Mouse (Mus musculus): ENCODE measurements around the gene Emg1. TPM values are rescaled to one million over a fixed set of nuclear protein-coding genes. Genes with fewer than 3 reads are reported as not detected.

Gene Emg1
- polyA plus RNA-seq (2015; fragmentation: Illumina TruSeq; extraction: RNeasy Lipid Tissue Mini Kit (QIAGEN cat#74804); ENCODE audit: insufficient read depth, low replicate concordance) = 160 TPM

DNA sequence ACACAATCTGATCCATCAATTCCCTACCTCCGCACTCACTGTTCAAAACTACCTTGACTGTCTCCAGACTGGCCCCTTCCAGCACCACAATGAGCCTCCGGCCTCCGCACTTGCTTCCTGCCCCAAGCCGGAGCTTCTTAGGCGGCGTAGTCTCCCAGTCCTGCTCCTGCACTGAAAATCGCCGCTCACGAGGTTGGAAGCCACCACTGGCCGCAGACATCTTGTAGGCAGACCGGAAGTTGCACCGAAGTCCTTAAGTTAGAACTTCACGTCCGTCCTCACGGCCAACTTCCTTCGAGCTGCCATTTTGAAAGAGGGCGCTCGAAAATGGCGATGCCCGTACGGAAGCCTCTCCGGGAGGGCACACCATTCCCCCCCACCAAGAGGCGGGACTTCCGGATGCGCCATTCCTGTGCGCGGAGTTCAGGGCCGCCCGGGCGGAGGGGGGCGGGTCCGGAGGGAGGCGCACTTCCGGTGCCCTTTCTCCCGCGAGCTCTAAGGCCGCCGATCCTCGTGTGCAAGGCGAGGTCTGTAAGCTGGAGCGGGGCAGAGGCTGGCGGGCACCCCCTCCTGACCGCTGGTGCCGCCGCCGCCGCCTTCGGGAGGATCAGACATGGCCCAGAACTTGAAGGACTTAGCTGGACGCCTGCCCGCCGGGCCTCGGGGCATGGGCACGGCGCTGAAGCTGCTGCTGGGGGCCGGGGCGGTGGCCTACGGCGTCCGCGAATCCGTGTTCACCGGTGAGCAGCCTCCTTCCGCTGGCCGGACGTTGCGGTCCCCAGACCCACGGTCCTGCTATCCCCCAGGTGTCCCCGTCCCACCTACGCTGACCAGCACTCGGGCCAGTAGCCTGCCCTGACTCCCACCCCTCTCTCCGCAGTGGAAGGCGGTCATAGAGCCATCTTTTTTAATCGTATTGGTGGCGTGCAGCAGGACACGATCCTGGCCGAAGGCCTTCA lies at the start of gene Emg1, which contains the start of gene Phb2:
TSS of gene Emg1 (minus strand) at position 355 of the 959 bp plus-strand sequence.
TSS of gene Phb2 (plus strand) at position 513 of the 959 bp plus-strand sequence.

GRCm38 (mm10) chr6:124755831-124756595 lies 44.0 kb upstream of the Emg1 start, which contains the start of the genes Gm45234 and Atn1:
Gm45234 (minus strand) TSS chr6:124756021.
Atn1 (minus strand) TSS chr6:124756524.

DNA sequence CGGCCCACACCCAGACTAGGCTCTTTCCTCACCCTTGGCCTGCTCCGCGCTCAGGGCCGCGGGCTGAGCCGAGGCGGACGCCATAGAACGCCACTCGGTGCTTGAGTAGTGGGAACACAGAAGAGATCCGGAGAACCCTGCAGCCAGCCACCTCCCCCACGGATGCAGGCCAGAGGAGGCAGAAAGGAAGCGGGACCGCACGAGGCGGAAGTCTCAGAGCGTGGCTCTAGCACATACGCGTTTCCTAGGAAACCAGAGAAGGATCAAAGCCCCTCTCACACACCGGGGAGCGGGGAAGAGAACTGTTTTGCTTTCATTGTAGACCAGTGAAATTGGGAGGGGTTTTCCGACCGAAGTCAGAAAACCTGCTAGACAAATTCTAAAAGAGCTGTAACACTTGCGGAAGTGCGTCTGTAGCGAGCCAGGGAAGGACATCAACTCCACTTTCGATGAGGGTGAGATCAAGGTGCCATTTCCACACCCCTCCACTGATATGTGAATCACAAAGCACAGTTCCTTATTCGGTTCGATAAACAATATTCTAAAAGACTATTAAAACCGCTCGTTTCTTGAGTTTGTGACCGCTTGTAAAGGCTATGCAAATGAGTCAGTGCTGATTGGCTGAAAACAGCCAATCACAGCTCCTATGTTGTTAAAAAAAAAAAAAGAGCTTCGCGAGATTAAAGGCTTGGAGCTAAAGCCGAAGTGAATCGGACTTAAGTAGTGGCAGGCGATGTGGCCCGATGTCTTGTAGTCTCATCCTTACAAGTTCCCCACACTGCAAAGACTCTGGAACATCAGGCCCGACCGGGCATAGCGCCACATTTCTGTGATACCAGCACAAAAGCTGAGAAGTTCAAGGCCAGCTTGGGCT lies 29.1 kb upstream of the Emg1 start, which contains the start of gene Grcc10:
TSS of gene Grcc10 (minus strand) at position 487 of the 874 bp plus-strand sequence.

DNA sequence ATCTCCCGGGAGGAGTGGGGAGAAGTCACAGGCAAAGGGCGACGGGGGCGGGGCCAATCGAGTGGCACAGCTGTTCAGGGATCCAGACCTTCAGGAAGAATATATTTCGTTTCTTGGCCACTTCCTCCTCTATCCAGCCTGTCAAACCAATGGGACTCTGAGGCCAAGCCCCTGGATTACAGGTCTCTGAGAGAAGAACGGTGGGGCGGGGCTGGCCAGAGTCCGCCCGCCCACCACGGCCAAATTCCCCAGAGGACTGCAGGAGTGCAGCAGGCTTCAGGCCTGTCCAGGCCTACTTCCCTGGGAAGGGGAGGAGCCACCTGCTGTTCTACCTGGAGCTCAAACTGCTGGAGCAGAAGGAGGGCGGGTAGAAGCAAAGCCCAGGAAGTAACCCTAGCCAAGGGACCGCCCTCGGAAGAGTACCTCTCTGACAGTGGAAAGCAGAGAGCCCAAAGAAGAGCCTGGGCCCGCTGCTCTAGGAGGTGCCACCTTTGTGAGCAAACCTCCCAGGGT lies 26.6 kb upstream of the Emg1 start, which contains the start of gene Ptpn6:
TSS of gene Ptpn6 (minus strand) at position 204 of the 513 bp plus-strand sequence.

GRCm38 (mm10) chr6:124662477-124663423 lies 49.2 kb downstream of the Emg1 start, which contains the start of gene Lpcat3:
Lpcat3 (plus strand) TSS chr6:124663027.

Other genes starting within 250 kb of the Emg1 start
- gene Clstn3, start 247.4 kb downstream of the Emg1 start, polyA plus RNA-seq (2015; fragmentation: Illumina TruSeq; extraction: RNeasy Lipid Tissue Mini Kit (QIAGEN cat#74804); ENCODE audit: insufficient read depth, low replicate concordance) = 0.12 TPM
- gene C1rl, start 219.1 kb downstream of the Emg1 start, polyA plus RNA-seq (2015; fragmentation: Illumina TruSeq; extraction: RNeasy Lipid Tissue Mini Kit (QIAGEN cat#74804); ENCODE audit: insufficient read depth, low replicate concordance) = 2.4 TPM
- gene C1ra, start 199.8 kb downstream of the Emg1 start, polyA plus RNA-seq (2015; fragmentation: Illumina TruSeq; extraction: RNeasy Lipid Tissue Mini Kit (QIAGEN cat#74804); ENCODE audit: insufficient read depth, low replicate concordance) = 44.5 TPM
- 166 TPM for gene C1s1, start 169.8 kb downstream of the Emg1 start, polyA plus RNA-seq (2015; fragmentation: Illumina TruSeq; extraction: RNeasy Lipid Tissue Mini Kit (QIAGEN cat#74804); ENCODE audit: insufficient read depth, low replicate concordance)
- gene C1rb, start 141.9 kb downstream of the Emg1 start, polyA plus RNA-seq (2015; fragmentation: Illumina TruSeq; extraction: RNeasy Lipid Tissue Mini Kit (QIAGEN cat#74804); ENCODE audit: insufficient read depth, low replicate concordance) = not detected
- gene C1s2, start 76.1 kb downstream of the Emg1 start, polyA plus RNA-seq (2015; fragmentation: Illumina TruSeq; extraction: RNeasy Lipid Tissue Mini Kit (QIAGEN cat#74804); ENCODE audit: insufficient read depth, low replicate concordance) = 0.46 TPM
- 37.3 TPM for gene Lpcat3, start 49.2 kb downstream of the Emg1 start, polyA plus RNA-seq (2015; fragmentation: Illumina TruSeq; extraction: RNeasy Lipid Tissue Mini Kit (QIAGEN cat#74804); ENCODE audit: insufficient read depth, low replicate concordance)
- gene Phb2, start 158 bp upstream of the Emg1 start, polyA plus RNA-seq (2015; fragmentation: Illumina TruSeq; extraction: RNeasy Lipid Tissue Mini Kit (QIAGEN cat#74804); ENCODE audit: insufficient read depth, low replicate concordance) = 110 TPM
- 354 TPM for gene Ptpn6, start 26.5 kb upstream of the Emg1 start, polyA plus RNA-seq (2015; fragmentation: Illumina TruSeq; extraction: RNeasy Lipid Tissue Mini Kit (QIAGEN cat#74804); ENCODE audit: insufficient read depth, low replicate concordance)
- 88.0 TPM for gene Grcc10, start 29.2 kb upstream of the Emg1 start, polyA plus RNA-seq (2015; fragmentation: Illumina TruSeq; extraction: RNeasy Lipid Tissue Mini Kit (QIAGEN cat#74804); ENCODE audit: insufficient read depth, low replicate concordance)
- gene Gm45234, start 43.8 kb upstream of the Emg1 start, polyA plus RNA-seq (2015; fragmentation: Illumina TruSeq; extraction: RNeasy Lipid Tissue Mini Kit (QIAGEN cat#74804); ENCODE audit: insufficient read depth, low replicate concordance) = 0.08 TPM
- gene Atn1, start 44.3 kb upstream of the Emg1 start, polyA plus RNA-seq (2015; fragmentation: Illumina TruSeq; extraction: RNeasy Lipid Tissue Mini Kit (QIAGEN cat#74804); ENCODE audit: insufficient read depth, low replicate concordance) = 7.8 TPM
- gene Eno2, start 57.5 kb upstream of the Emg1 start, polyA plus RNA-seq (2015; fragmentation: Illumina TruSeq; extraction: RNeasy Lipid Tissue Mini Kit (QIAGEN cat#74804); ENCODE audit: insufficient read depth, low replicate concordance) = 3.5 TPM
- 3.5 TPM for gene Lrrc23, start 67.5 kb upstream of the Emg1 start, polyA plus RNA-seq (2015; fragmentation: Illumina TruSeq; extraction: RNeasy Lipid Tissue Mini Kit (QIAGEN cat#74804); ENCODE audit: insufficient read depth, low replicate concordance)
- gene Spsb2, start 96.5 kb upstream of the Emg1 start, polyA plus RNA-seq (2015; fragmentation: Illumina TruSeq; extraction: RNeasy Lipid Tissue Mini Kit (QIAGEN cat#74804); ENCODE audit: insufficient read depth, low replicate concordance) = 3.2 TPM
- 63.1 TPM for gene Tpi1, start 102.1 kb upstream of the Emg1 start, polyA plus RNA-seq (2015; fragmentation: Illumina TruSeq; extraction: RNeasy Lipid Tissue Mini Kit (QIAGEN cat#74804); ENCODE audit: insufficient read depth, low replicate concordance)
- gene Usp5, start 117.3 kb upstream of the Emg1 start, polyA plus RNA-seq (2015; fragmentation: Illumina TruSeq; extraction: RNeasy Lipid Tissue Mini Kit (QIAGEN cat#74804); ENCODE audit: insufficient read depth, low replicate concordance) = 69.3 TPM
- gene Cdca3, start 117.4 kb upstream of the Emg1 start, polyA plus RNA-seq (2015; fragmentation: Illumina TruSeq; extraction: RNeasy Lipid Tissue Mini Kit (QIAGEN cat#74804); ENCODE audit: insufficient read depth, low replicate concordance) = 25.4 TPM
- not detected for gene Gnb3, start 128.1 kb upstream of the Emg1 start, polyA plus RNA-seq (2015; fragmentation: Illumina TruSeq; extraction: RNeasy Lipid Tissue Mini Kit (QIAGEN cat#74804); ENCODE audit: insufficient read depth, low replicate concordance)
- gene P3h3, start 145.6 kb upstream of the Emg1 start, polyA plus RNA-seq (2015; fragmentation: Illumina TruSeq; extraction: RNeasy Lipid Tissue Mini Kit (QIAGEN cat#74804); ENCODE audit: insufficient read depth, low replicate concordance) = 6.7 TPM
- 1.0 TPM for gene Gpr162, start 151.8 kb upstream of the Emg1 start, polyA plus RNA-seq (2015; fragmentation: Illumina TruSeq; extraction: RNeasy Lipid Tissue Mini Kit (QIAGEN cat#74804); ENCODE audit: insufficient read depth, low replicate concordance)
- gene Cd4, start 176.0 kb upstream of the Emg1 start, polyA plus RNA-seq (2015; fragmentation: Illumina TruSeq; extraction: RNeasy Lipid Tissue Mini Kit (QIAGEN cat#74804); ENCODE audit: insufficient read depth, low replicate concordance) = 71.3 TPM
- gene Lag3, start 199.5 kb upstream of the Emg1 start, polyA plus RNA-seq (2015; fragmentation: Illumina TruSeq; extraction: RNeasy Lipid Tissue Mini Kit (QIAGEN cat#74804); ENCODE audit: insufficient read depth, low replicate concordance) = 6.5 TPM
- 193 TPM for gene Ptms, start 207.9 kb upstream of the Emg1 start, polyA plus RNA-seq (2015; fragmentation: Illumina TruSeq; extraction: RNeasy Lipid Tissue Mini Kit (QIAGEN cat#74804); ENCODE audit: insufficient read depth, low replicate concordance)
- gene Mlf2, start 219.2 kb upstream of the Emg1 start, polyA plus RNA-seq (2015; fragmentation: Illumina TruSeq; extraction: RNeasy Lipid Tissue Mini Kit (QIAGEN cat#74804); ENCODE audit: insufficient read depth, low replicate concordance) = 41.7 TPM